Mouse (Mus musculus): ENCODE results near the gene Olfr1184.
"Not testable (repeated sequence)": the region's sequence is repeated elsewhere in the genome, so short reads cannot be mapped to it uniquely, and the experiment has no call there.

The Olfr1184 gene

GRCm38 (mm10) chr2:88483298-88483697 lies at the start of gene Olfr1184:
TSS of gene Olfr1184 (plus strand) at chr2:88483598.
- no peak for DNase-seq

GRCm38 (mm10) chr2:88449031-88449430 lies 34.4 kb upstream of the Olfr1184 start, which contains the start of gene Gm13757:
TSS of gene Gm13757 (minus strand) at chr2:88449131.
- DNase-seq: no peak

GRCm38 (mm10) chr2:88454567-88454966 lies 28.8 kb upstream of the Olfr1184 start, which contains the start of gene Olfr1183:
TSS of gene Olfr1183 (plus strand) at chr2:88454867.
- not testable (repeated sequence) for DNase-seq

DNA sequence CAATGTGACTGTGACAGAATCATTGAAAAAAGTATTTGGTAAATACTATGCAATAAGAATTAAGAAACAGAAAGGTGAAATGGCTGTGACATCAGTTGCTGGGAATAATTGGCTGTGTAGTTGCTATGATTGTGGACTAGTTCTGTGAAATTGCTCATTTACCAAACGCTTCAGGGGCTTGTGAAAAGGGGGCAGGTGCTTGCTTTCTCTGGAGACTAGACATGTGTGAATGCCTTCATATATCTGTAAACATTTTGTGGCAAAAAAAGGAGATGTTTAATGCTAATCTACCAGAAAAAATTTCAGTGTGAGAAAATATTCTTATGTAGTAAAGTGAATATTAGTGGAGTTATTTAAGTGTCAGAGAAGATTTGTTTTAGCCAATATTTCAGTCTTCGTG lies 9.6 kb downstream of the Olfr1184 start, which contains the start of gene Olfr1185-ps1:
Olfr1185-ps1 (plus strand) TSS at position 301 of the 400 bp plus-strand sequence.
- no peak for DNase-seq

DNA sequence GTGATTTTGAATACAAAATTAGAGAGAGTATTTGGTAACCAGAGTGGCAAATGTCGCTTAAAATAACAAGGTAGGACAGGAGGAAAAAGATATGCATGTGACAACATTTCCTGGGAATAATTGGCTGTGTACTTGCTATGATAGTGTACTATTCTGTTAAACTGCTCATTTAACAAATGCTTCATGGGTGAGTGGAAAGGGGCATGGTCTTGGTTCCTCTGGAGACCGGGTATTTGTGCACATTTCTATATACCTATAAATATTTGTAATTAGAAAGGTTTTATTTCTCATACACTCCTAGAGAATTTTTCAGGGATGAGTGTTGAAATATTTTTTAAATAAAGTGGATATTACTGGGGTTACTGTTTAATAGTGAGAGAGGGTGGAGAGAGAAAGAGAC lies 34.9 kb downstream of the Olfr1184 start, which contains the start of gene Olfr1186:
Olfr1186 (plus strand) TSS at position 301 of the 400 bp plus-strand sequence.
- DNase-seq: no peak

GRCm38 (mm10) chr2:88525720-88526119 lies 42.3 kb downstream of the Olfr1184 start:
- DNase-seq: no peak
